In genomic region chr9:92865822-92866221, GRCm38 (mm10) we compare ENCODE assay signal across 27 mouse cellular contexts.
A peak's percentile ranks its signal among the peaks of the same experiment; 100 is the strongest.
DNase-seq lines count a peak whose midpoint lies in the region; ATAC-seq and TF ChIP-seq lines count a peak whose summit lies in the region.
"Had no signal": no experiment of that assay in that cellular context is flagged by ENCODE, and none has a peak within 500 bp of the region (broad histone marks: within the 10 kb centered on the region; RNA-seq: fewer than 3 reads in every experiment).

No protein-coding gene starts in this region.

- H3K27me3 ChIP-seq in intestine, embryonic 16.5 days (replicated peaks; ENCODE audit: control insufficient read depth, insufficient read depth, low read length) = no peaks in the 10 kb centered on the region
- H3K27me3 ChIP-seq in hindbrain, postnatal 0 days (ENCODE audit: insufficient read depth, low read length) = no peaks in the 10 kb centered on the region
- H3K27me3 ChIP-seq: CH12.LX; embryonic facial prominence, embryonic 12.5 days; forebrain, embryonic 12.5 days; heart, embryonic 13.5 days; kidney, embryonic 15.5 days; limb, embryonic 15.5 days; liver, embryonic 13.5 days; megakaryocyte, embryonic 14.5 days; midbrain, embryonic 12.5 days had no signal

- H3K4me3 ChIP-seq in intestine, embryonic 16.5 days (ENCODE audit: low read length) = no peak overlapping the region
- no peak overlapping the region for H3K4me3 ChIP-seq in hindbrain, postnatal 0 days (ENCODE audit: low read length)
- H3K4me3 ChIP-seq: embryonic facial prominence, embryonic 12.5 days; forebrain, embryonic 12.5 days; heart, embryonic 13.5 days; kidney, embryonic 15.5 days; limb, embryonic 15.5 days; liver, embryonic 13.5 days; megakaryocyte, embryonic 14.5 days; midbrain, embryonic 12.5 days had no signal

- peak; percentile 33 for DNase-seq in urinary bladder, postnatal 14 days (ENCODE audit: low spot score)
- no peak for DNase-seq in urinary bladder, postnatal 4 days (ENCODE audit: low spot score in 2 of 2)
- DNase-seq in lung, postnatal 25 days (ENCODE audit: low spot score) = peak; percentile 16
- no peak for DNase-seq in hindbrain, postnatal 0 days (ENCODE audit: low spot score)
- no peak for DNase-seq in layer of hippocampus, adult 11-12 months (ENCODE audit: low spot score)
- no peak for DNase-seq in thymus, postnatal 10 days (ENCODE audit: low spot score in 2 of 2)
- DNase-seq: adrenal gland, adult 2 months; cerebellum, adult 8-10 months; cerebellum, postnatal 25 days; forebrain, postnatal 0 days; heart, postnatal 10 days; kidney, adult 18-20 months; kidney, postnatal 25 days; left cerebral cortex, postnatal 4 days; liver, embryonic 13.5 days; thymus, postnatal 25 days had no signal

- peak overlapping the region; percentile 65 for H3K27ac ChIP-seq in intestine, embryonic 16.5 days (ENCODE audit: low read length)
- no peak overlapping the region for H3K27ac ChIP-seq in hindbrain, postnatal 0 days
- H3K27ac ChIP-seq: embryonic facial prominence, embryonic 12.5 days; forebrain, embryonic 12.5 days; heart, embryonic 13.5 days; kidney, embryonic 15.5 days; limb, embryonic 15.5 days; liver, embryonic 13.5 days; midbrain, embryonic 12.5 days had no signal

- TF ChIP-seq CTCF in hindbrain, postnatal 0 days (IDR thresholded peaks at IDR 0.05; ENCODE audit: low read depth) = no peak

- 62% methylated on average over 6 of the region's 6 CpGs for WGBS in intestine, embryonic 16.5 days
- WGBS in hindbrain, postnatal 0 days = 92% methylated on average over 6 of the region's 6 CpGs

- H3K9me3 ChIP-seq in intestine, embryonic 16.5 days (ENCODE audit: control insufficient read depth, low read length) = no peaks in the 10 kb centered on the region
- H3K9me3 ChIP-seq in hindbrain, postnatal 0 days (ENCODE audit: low read length) = no peaks in the 10 kb centered on the region
- H3K9me3 ChIP-seq: embryonic facial prominence, embryonic 12.5 days; forebrain, embryonic 12.5 days; heart, embryonic 13.5 days; kidney, embryonic 15.5 days; limb, embryonic 15.5 days; liver, embryonic 13.5 days; midbrain, embryonic 12.5 days had no signal

- H3K4me1 ChIP-seq in intestine, embryonic 16.5 days (ENCODE audit: control insufficient read depth, insufficient read depth, low read length) = no peaks in the 10 kb centered on the region
- no peaks in the 10 kb centered on the region for H3K4me1 ChIP-seq in hindbrain, postnatal 0 days (ENCODE audit: insufficient read depth, low read length)
- H3K4me1 ChIP-seq: embryonic facial prominence, embryonic 12.5 days; forebrain, embryonic 12.5 days; heart, embryonic 13.5 days; kidney, embryonic 15.5 days; limb, embryonic 15.5 days; liver, embryonic 13.5 days; megakaryocyte, embryonic 14.5 days; midbrain, embryonic 12.5 days had no signal

- H3K36me3 ChIP-seq in intestine, embryonic 16.5 days (ENCODE audit: control insufficient read depth, insufficient read depth, low read length) = no peaks in the 10 kb centered on the region
- no peaks in the 10 kb centered on the region for H3K36me3 ChIP-seq in hindbrain, postnatal 0 days (ENCODE audit: insufficient read depth, low read length)
- H3K36me3 ChIP-seq: embryonic facial prominence, embryonic 12.5 days; forebrain, embryonic 12.5 days; heart, embryonic 13.5 days; kidney, embryonic 15.5 days; limb, embryonic 15.5 days; liver, embryonic 13.5 days; midbrain, embryonic 12.5 days had no signal

- no peak overlapping the region for H3K4me2 ChIP-seq in intestine, embryonic 16.5 days (ENCODE audit: low read depth, low read length)
- H3K4me2 ChIP-seq in hindbrain, postnatal 0 days (ENCODE audit: low read depth, low read length) = no peak overlapping the region
- H3K4me2 ChIP-seq: embryonic facial prominence, embryonic 12.5 days; forebrain, embryonic 12.5 days; heart, embryonic 13.5 days; kidney, embryonic 15.5 days; limb, embryonic 15.5 days; liver, embryonic 13.5 days; midbrain, embryonic 12.5 days had no signal

- peak; percentile 95 for ATAC-seq in intestine, embryonic 16.5 days
- no peak for ATAC-seq in hindbrain, postnatal 0 days
- ATAC-seq: activated CD4-positive, CD25-positive, alpha-beta regulatory T cell, adult 4 months; forebrain, postnatal 0 days; hindbrain, embryonic 16.5 days had no signal

- H3K9ac ChIP-seq in intestine, embryonic 16.5 days (ENCODE audit: low read depth, low read length) = no peak overlapping the region
- H3K9ac ChIP-seq in hindbrain, postnatal 0 days (replicated peaks; ENCODE audit: low read length) = no peak overlapping the region
- H3K9ac ChIP-seq: embryonic facial prominence, embryonic 12.5 days; forebrain, embryonic 12.5 days; forebrain, postnatal 0 days; heart, embryonic 13.5 days; kidney, embryonic 15.5 days; limb, embryonic 15.5 days; liver, embryonic 13.5 days; midbrain, embryonic 12.5 days had no signal

Comparison
In these comparisons a context has a peak if more than half of its experiments do, and no peak if none do; other contexts are left out.
1. DNase-seq: peak in urinary bladder, postnatal 14 days (single experiment) and lung, postnatal 25 days (single experiment); none in urinary bladder, postnatal 4 days (0 of 2), hindbrain, postnatal 0 days (single experiment), layer of hippocampus, adult 11-12 months (single experiment) and thymus, postnatal 10 days (0 of 2).